Mouse (Mus musculus): ENCODE results near the gene Ugt1a7c. TPM values are rescaled to one million over a fixed set of nuclear protein-coding genes. Genes with fewer than 3 reads are reported as not detected.
"Not testable (repeated sequence)": the region's sequence is repeated elsewhere in the genome, so short reads cannot be mapped to it uniquely, and the experiment has no call there.

The Ugt1a7c gene
- polyA plus RNA-seq, 1 experiment from 2014 or later, result 1.2 TPM

GRCm38 (mm10) chr1:88098546-88098945 lies 3.7 kb downstream of the Ugt1a7c start:
- not testable (repeated sequence) for H3K36me3 ChIP-seq; H3K9ac ChIP-seq; H3K27ac ChIP-seq; H3K4me1 ChIP-seq; H3K9me3 ChIP-seq (replicated peaks); H3K27me3 ChIP-seq (replicated peaks); H3K4me3 ChIP-seq; H3K4me2 ChIP-seq; ATAC-seq
- WGBS (ENCODE audit: insufficient replicate concordance), result 49% methylated on average over 3 of the region's 3 CpGs

GRCm38 (mm10) chr1:88099691-88100090 lies 4.8 kb downstream of the Ugt1a7c start:
- WGBS (ENCODE audit: insufficient replicate concordance), result 61% methylated on average over 2 of the region's 2 CpGs
- not testable (repeated sequence) for H3K36me3 ChIP-seq; H3K9me3 ChIP-seq (replicated peaks); H3K4me3 ChIP-seq; ATAC-seq; H3K9ac ChIP-seq; H3K4me2 ChIP-seq; H3K4me1 ChIP-seq; H3K27ac ChIP-seq; H3K27me3 ChIP-seq (replicated peaks)

GRCm38 (mm10) chr1:88103019-88103418 lies 8.2 kb downstream of the Ugt1a7c start, which contains the start of gene Ugt1a6b:
Gene Ugt1a6b, plus strand, starts transcription at chr1:88103252.
- ATAC-seq; H3K27ac ChIP-seq; H3K4me2 ChIP-seq; H3K9me3 ChIP-seq (replicated peaks); H3K27me3 ChIP-seq (replicated peaks); H3K4me3 ChIP-seq; H3K9ac ChIP-seq; H3K36me3 ChIP-seq; H3K4me1 ChIP-seq: not testable (repeated sequence)
- WGBS (ENCODE audit: insufficient replicate concordance), result 13% methylated on average over 3 of the region's 3 CpGs

GRCm38 (mm10) chr1:88103697-88104468 lies 9.0 kb downstream of the Ugt1a7c start:
- peaks cover 10% of the 10 kb centered on the region; the same call in 1 of the 2 replicates for H3K4me1 ChIP-seq
- H3K9ac ChIP-seq; H3K9me3 ChIP-seq (replicated peaks); H3K4me2 ChIP-seq; H3K27me3 ChIP-seq (replicated peaks); H3K4me3 ChIP-seq; H3K27ac ChIP-seq; H3K36me3 ChIP-seq; ATAC-seq: not testable (repeated sequence)
- WGBS (ENCODE audit: insufficient replicate concordance), result 64% methylated on average over 5 of the region's 5 CpGs

GRCm38 (mm10) chr1:88104667-88105430 lies 10.0 kb downstream of the Ugt1a7c start:
- Histone ChIP-seq H3K4me2 (no peak overlapping the region), H3K27ac (no peak overlapping the region), H3K9me3 (replicated peaks) (no peaks in the 10 kb centered on the region), H3K9ac (no peak overlapping the region), H3K4me1 (peaks cover 13% of the 10 kb centered on the region), H3K4me3 (no peak overlapping the region), H3K36me3 (no peaks in the 10 kb centered on the region), H3K27me3 (replicated peaks) (0 out of 2 replicates have a peak, but pooled peaks cover 8% of the 10 kb centered on the region)
- no peak for ATAC-seq
- WGBS (ENCODE audit: insufficient replicate concordance), result 55% methylated on average over 1 of the region's 1 CpGs

- H3K4me1 ChIP-seq, result peaks cover 13% of the 10 kb centered on the region
- H3K36me3 ChIP-seq, result no peaks in the 10 kb centered on the region
- WGBS (ENCODE audit: insufficient replicate concordance), result 43% methylated on average over 2 of the region's 2 CpGs
- H3K27ac ChIP-seq, result no peak overlapping the region
- H3K9ac ChIP-seq, result no peak overlapping the region
- H3K9me3 ChIP-seq (replicated peaks), result no peaks in the 10 kb centered on the region
- no peak overlapping the region for H3K4me3 ChIP-seq
- no peak overlapping the region for H3K4me2 ChIP-seq
- 0 out of 2 replicates have a peak, but pooled peaks cover 8% of the 10 kb centered on the region for H3K27me3 ChIP-seq (replicated peaks)
- no peak for ATAC-seq
Measured at GRCm38 (mm10) chr1:88105656-88106055, 10.8 kb downstream of the Ugt1a7c start.

- ATAC-seq, result peak; percentile 99
- not testable (repeated sequence) for H3K27me3 ChIP-seq (replicated peaks); H3K4me3 ChIP-seq; H3K9me3 ChIP-seq (replicated peaks); H3K4me2 ChIP-seq; H3K36me3 ChIP-seq; H3K9ac ChIP-seq
- 44% methylated on average over 2 of the region's 2 CpGs for WGBS (ENCODE audit: insufficient replicate concordance)
- peaks cover 13% of the 10 kb centered on the region for H3K4me1 ChIP-seq
- H3K27ac ChIP-seq, result 0 out of 2 replicates have a peak overlapping the region, but pooled peaks have one; percentile 48
Measured at GRCm38 (mm10) chr1:88109027-88109557, 14.2 kb downstream of the Ugt1a7c start.

- peaks cover 13% of the 10 kb centered on the region for H3K4me1 ChIP-seq
- not testable (repeated sequence) for H3K9ac ChIP-seq; H3K4me2 ChIP-seq; H3K4me3 ChIP-seq; H3K27me3 ChIP-seq (replicated peaks); H3K36me3 ChIP-seq; H3K9me3 ChIP-seq (replicated peaks)
- WGBS (ENCODE audit: insufficient replicate concordance), result 45% methylated on average over 2 of the region's 2 CpGs
- ATAC-seq, result peak; percentile 30; the same call in 1 of the 2 replicates
- H3K27ac ChIP-seq, result peak overlapping the region; percentile 48; the same call in 1 of the 2 replicates
Measured at GRCm38 (mm10) chr1:88109604-88110003, 14.7 kb downstream of the Ugt1a7c start.

GRCm38 (mm10) chr1:88112769-88113168 lies 17.9 kb downstream of the Ugt1a7c start:
- not testable (repeated sequence) for H3K36me3 ChIP-seq; H3K27ac ChIP-seq; ATAC-seq; H3K9me3 ChIP-seq (replicated peaks); H3K4me1 ChIP-seq; H3K9ac ChIP-seq; H3K27me3 ChIP-seq (replicated peaks); H3K4me2 ChIP-seq; H3K4me3 ChIP-seq
- WGBS (ENCODE audit: insufficient replicate concordance), result 68% methylated on average over 6 of the region's 6 CpGs

- H3K9me3 ChIP-seq (replicated peaks); H3K27me3 ChIP-seq (replicated peaks); H3K9ac ChIP-seq; H3K27ac ChIP-seq; H3K4me3 ChIP-seq; H3K4me1 ChIP-seq; H3K36me3 ChIP-seq; H3K4me2 ChIP-seq: not testable (repeated sequence)
- ATAC-seq, result 0 out of 2 replicates have a peak, but pooled peaks have one; percentile 37
- 6% methylated on average over 4 of the region's 4 CpGs for WGBS (ENCODE audit: insufficient replicate concordance)
Measured at GRCm38 (mm10) chr1:88120550-88120949, 25.7 kb downstream of the Ugt1a7c start.

GRCm38 (mm10) chr1:88121521-88121920 lies 26.7 kb downstream of the Ugt1a7c start:
- not testable (repeated sequence) for H3K4me1 ChIP-seq; ATAC-seq; H3K36me3 ChIP-seq; H3K9me3 ChIP-seq (replicated peaks); H3K9ac ChIP-seq; H3K4me2 ChIP-seq; H3K27ac ChIP-seq; H3K27me3 ChIP-seq (replicated peaks); H3K4me3 ChIP-seq
- no CpG with 5 or more reads among the region's 1 CpGs for WGBS (ENCODE audit: insufficient replicate concordance)

GRCm38 (mm10) chr1:88125827-88126360 lies 31.0 kb downstream of the Ugt1a7c start:
- 60% methylated on average over 4 of the region's 4 CpGs for WGBS (ENCODE audit: insufficient replicate concordance)
- H3K9ac ChIP-seq; H3K9me3 ChIP-seq (replicated peaks); H3K27me3 ChIP-seq (replicated peaks); H3K27ac ChIP-seq; H3K4me3 ChIP-seq; ATAC-seq; H3K4me2 ChIP-seq; H3K36me3 ChIP-seq; H3K4me1 ChIP-seq: not testable (repeated sequence)

Measured in liver, embryonic 12.5 days (tissue).